Comparison of ENCODE assay signal across 24 mouse cellular contexts in the genomic region with DNA sequence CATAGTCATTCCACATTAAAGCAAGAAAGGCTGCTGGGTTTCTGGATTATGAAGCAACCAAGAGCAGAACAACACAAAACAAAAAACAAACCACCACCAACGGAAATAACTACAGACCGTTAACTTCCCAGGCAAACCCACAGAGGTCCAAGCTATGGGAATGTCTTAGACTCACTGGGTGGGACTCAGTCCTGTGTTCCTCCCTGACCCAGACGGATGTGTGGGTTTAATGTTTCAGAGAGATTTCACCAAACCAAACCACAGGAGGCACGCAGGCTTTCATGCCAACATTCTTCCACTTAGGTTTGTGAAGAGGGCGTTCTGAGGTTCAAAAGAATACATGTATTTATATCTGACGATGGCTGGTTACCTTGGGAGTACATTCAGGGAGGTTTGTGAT. TPM values are rescaled to one million over a fixed set of nuclear protein-coding genes. Genes with fewer than 3 reads are reported as not detected.
A peak's percentile ranks its signal among the peaks of the same experiment; 100 is the strongest.
DNase-seq lines count a peak whose midpoint lies in the region; ATAC-seq lines count a peak whose summit lies in the region.
"Had no signal": no experiment of that assay in that cellular context is flagged by ENCODE, and none has a peak within 500 bp of the region (broad histone marks: within the 10 kb centered on the region; RNA-seq: fewer than 3 reads in every experiment).

No protein-coding gene starts in this region.

- 0 out of 2 replicates have a peak overlapping the region, but pooled peaks have one; percentile 4 for H3K27ac ChIP-seq in embryonic facial prominence, embryonic 12.5 days
- H3K27ac ChIP-seq in embryonic facial prominence, embryonic 10.5 days (replicated peaks) = no peak overlapping the region
- H3K27ac ChIP-seq in embryonic facial prominence, embryonic 13.5 days = peak overlapping the region; percentile 86
- H3K27ac ChIP-seq: forebrain, embryonic 15.5 days; heart, embryonic 13.5 days; hindbrain, embryonic 13.5 days; kidney, embryonic 15.5 days; liver, embryonic 12.5 days; midbrain, embryonic 15.5 days; neural tube, embryonic 13.5 days had no signal

- no peaks in the 10 kb centered on the region for H3K27me3 ChIP-seq in embryonic facial prominence, embryonic 12.5 days
- no peaks in the 10 kb centered on the region for H3K27me3 ChIP-seq in embryonic facial prominence, embryonic 10.5 days (replicated peaks; ENCODE audit: low read depth, poor library complexity, severe bottlenecking)
- H3K27me3 ChIP-seq in embryonic facial prominence, embryonic 13.5 days = no peaks in the 10 kb centered on the region
- H3K27me3 ChIP-seq: forebrain, embryonic 15.5 days; heart, embryonic 13.5 days; hindbrain, embryonic 13.5 days; kidney, embryonic 15.5 days; liver, embryonic 12.5 days; midbrain, embryonic 15.5 days; neural tube, embryonic 13.5 days had no signal

- no peak overlapping the region for H3K4me3 ChIP-seq in embryonic facial prominence, embryonic 12.5 days
- H3K4me3 ChIP-seq in embryonic facial prominence, embryonic 10.5 days = no peak overlapping the region
- no peak overlapping the region for H3K4me3 ChIP-seq in embryonic facial prominence, embryonic 13.5 days
- H3K4me3 ChIP-seq: forebrain, embryonic 15.5 days; heart, embryonic 13.5 days; hindbrain, embryonic 13.5 days; kidney, embryonic 15.5 days; liver, embryonic 12.5 days; midbrain, embryonic 15.5 days; neural tube, embryonic 13.5 days had no signal

- DNase-seq in embryonic facial prominence, embryonic 10.5 days (ENCODE audit: low spot score) = no peak
- peak; percentile 75 for DNase-seq in 416B (ENCODE audit: low read depth)
- DNase-seq in layer of hippocampus, postnatal 14 days (ENCODE audit: low spot score in 2 of 2) = no peak
- DNase-seq in urinary bladder, postnatal 36 days (ENCODE audit: low spot score in 2 of 2) = no peak
- DNase-seq: adrenal gland, postnatal 10 days; cerebellum, adult 18-20 months; cerebellum, postnatal 25 days; gastrocnemius, postnatal 14 days; heart, adult 18-20 months; kidney, adult 11 months; lung, adult 18-20 months; lung, postnatal 14 days had no signal

- H3K4me2 ChIP-seq in embryonic facial prominence, embryonic 12.5 days (replicated peaks) = no peak overlapping the region
- H3K4me2 ChIP-seq in embryonic facial prominence, embryonic 13.5 days = 0 out of 2 replicates have a peak overlapping the region, but pooled peaks have one; percentile 9
- H3K4me2 ChIP-seq: forebrain, embryonic 15.5 days; heart, embryonic 13.5 days; hindbrain, embryonic 13.5 days; kidney, embryonic 15.5 days; liver, embryonic 12.5 days; midbrain, embryonic 15.5 days; neural tube, embryonic 13.5 days had no signal

- no peaks in the 10 kb centered on the region for H3K9me3 ChIP-seq in embryonic facial prominence, embryonic 12.5 days
- H3K9me3 ChIP-seq in embryonic facial prominence, embryonic 10.5 days = no peaks in the 10 kb centered on the region
- no peaks in the 10 kb centered on the region for H3K9me3 ChIP-seq in embryonic facial prominence, embryonic 13.5 days
- H3K9me3 ChIP-seq: forebrain, embryonic 15.5 days; G1E; heart, embryonic 13.5 days; hindbrain, embryonic 13.5 days; kidney, embryonic 15.5 days; liver, embryonic 12.5 days; midbrain, embryonic 15.5 days; neural tube, embryonic 13.5 days had no signal

- no peak for ATAC-seq in embryonic facial prominence, embryonic 12.5 days (ENCODE audit: insufficient number of reproducible peaks, insufficient read depth, low FRiP score, low TSS enrichment)
- ATAC-seq in embryonic facial prominence, embryonic 13.5 days (ENCODE audit: insufficient number of reproducible peaks, insufficient read depth, low FRiP score, low TSS enrichment, low read depth) = no peak
- peak; percentile 47 to 59 for ATAC-seq in hematopoietic stem cell, adult 5-6 weeks (replicated peaks in 1 of 2; ENCODE audit: insufficient read depth in 1 of 2, low FRiP score in 2 of 2, low TSS enrichment in 1 of 2, low read depth in 1 of 2, poor library complexity in 2 of 2, severe bottlenecking in 2 of 2)
- no peak for ATAC-seq in megakaryocyte, adult 5-6 weeks (ENCODE audit: poor library complexity, severe bottlenecking)
- ATAC-seq: forebrain, embryonic 15.5 days; liver, embryonic 12.5 days; midbrain, embryonic 15.5 days had no signal

- WGBS in embryonic facial prominence, embryonic 12.5 days = 59% methylated on average over 6 of the region's 6 CpGs
- 80% methylated on average over 6 of the region's 6 CpGs for WGBS in embryonic facial prominence, embryonic 10.5 days
- WGBS in embryonic facial prominence, embryonic 13.5 days = 32% methylated on average over 6 of the region's 6 CpGs

- peaks cover 24% of the 10 kb centered on the region for H3K4me1 ChIP-seq in embryonic facial prominence, embryonic 12.5 days
- peaks cover 34% of the 10 kb centered on the region for H3K4me1 ChIP-seq in embryonic facial prominence, embryonic 10.5 days
- H3K4me1 ChIP-seq in embryonic facial prominence, embryonic 13.5 days = peaks cover 42% of the 10 kb centered on the region
- H3K4me1 ChIP-seq: forebrain, embryonic 15.5 days; hindbrain, embryonic 13.5 days; midbrain, embryonic 15.5 days; neural tube, embryonic 13.5 days had no signal

- H3K9ac ChIP-seq in embryonic facial prominence, embryonic 12.5 days = no peak overlapping the region
- no peak overlapping the region for H3K9ac ChIP-seq in embryonic facial prominence, embryonic 13.5 days
- H3K9ac ChIP-seq: forebrain, embryonic 15.5 days; heart, embryonic 13.5 days; hindbrain, embryonic 13.5 days; kidney, embryonic 15.5 days; liver, embryonic 12.5 days; midbrain, embryonic 15.5 days; neural tube, embryonic 13.5 days had no signal

- H3K36me3 ChIP-seq in embryonic facial prominence, embryonic 12.5 days = no peaks in the 10 kb centered on the region
- no peaks in the 10 kb centered on the region for H3K36me3 ChIP-seq in embryonic facial prominence, embryonic 10.5 days (replicated peaks)
- H3K36me3 ChIP-seq in embryonic facial prominence, embryonic 13.5 days = no peaks in the 10 kb centered on the region
- H3K36me3 ChIP-seq: forebrain, embryonic 15.5 days; G1E; heart, embryonic 13.5 days; hindbrain, embryonic 13.5 days; kidney, embryonic 15.5 days; liver, embryonic 12.5 days; midbrain, embryonic 15.5 days; neural tube, embryonic 13.5 days had no signal

RNA-seq across cellular contexts. Expression of a gene that starts 39.5 kb away (rescaled TPM):
- 33.0 and 35.5 TPM in 2 replicates for polyA plus RNA-seq in embryonic facial prominence, embryonic 12.5 days (2016; fragmentation: Nextera tagmentation; extraction: Ambion mirVana)
- 20.2 and 23.4 TPM in 2 replicates for polyA plus RNA-seq in embryonic facial prominence, embryonic 10.5 days (2016; fragmentation: Nextera tagmentation; extraction: Ambion mirVana)
- 35.0 and 35.5 TPM in 2 replicates for polyA plus RNA-seq in embryonic facial prominence, embryonic 13.5 days (2015; fragmentation: Nextera tagmentation; extraction: Ambion mirVana)
- 14.9 and 17.4 TPM in 2 replicates for total RNA-seq in hematopoietic stem cell, adult 5-6 weeks (2017)
- total RNA-seq in megakaryocyte, adult 5-6 weeks (2015) = 29.6 and 35.7 TPM in 2 replicates
- 15.9 and 17.6 TPM in 2 replicates for total RNA-seq in megakaryocyte, adult 5-6 weeks (2017)
- total RNA-seq in layer of hippocampus, postnatal 14 days (2021) = 10 to 100 TPM; 69.9 to 73.2 TPM
- polyA plus RNA-seq: G1E had no signal

Comparison
In these comparisons a context has a peak if more than half of its experiments do, and no peak if none do; other contexts are left out.
1. ATAC-seq: peak in hematopoietic stem cell, adult 5-6 weeks (2 of 2); none in embryonic facial prominence, embryonic 12.5 days (single experiment), embryonic facial prominence, embryonic 13.5 days (single experiment) and megakaryocyte, adult 5-6 weeks (single experiment).